Mouse (Mus musculus) lung, embryonic 16.5 days (tissue): ENCODE results near the gene Btbd11. TPM values are rescaled to one million over a fixed set of nuclear protein-coding genes. Genes with fewer than 3 reads are reported as not detected.
"Not testable (repeated sequence)": the region's sequence is repeated elsewhere in the genome, so short reads cannot be mapped to it uniquely, and the experiment has no call there.

ENCODE experiments used
- ATAC-seq: fragments of 200-750 bp; cut with Nextera tagmentation; 2 replicates; pipeline ENCODE4 v1.8.0; 2017; ENCODE audit warnings: low read depth, mild to moderate bottlenecking, moderate library complexity
- H3K27ac ChIP-seq: fragments of 300-500 bp; sonication (generic); 2 replicates; pipeline ENCODE4 v1.5.1; 2014; ENCODE audit warnings: mild to moderate bottlenecking, control low read depth, low read length
- H3K27me3 ChIP-seq: fragments of 300-500 bp; sonication (generic); 2 replicates; pipeline ENCODE4 v1.6.1; 2014; ENCODE audit warnings: low read depth, low read length, mixed read lengths; ENCODE audit not compliant: control insufficient read depth, insufficient read depth
- H3K36me3 ChIP-seq: fragments of 300-500 bp; sonication (generic); 2 replicates; pipeline ENCODE4 v1.6.1; 2014; ENCODE audit warnings: low read length; ENCODE audit not compliant: control insufficient read depth, insufficient read depth
- H3K4me1 ChIP-seq: fragments of 300-500 bp; sonication (generic); replicated peaks from 2 replicates; pipeline ENCODE4 v1.6.1; 2014; ENCODE audit warnings: low read length, mixed read lengths; ENCODE audit not compliant: control insufficient read depth, insufficient read depth
- H3K4me2 ChIP-seq: fragments of 300-500 bp; sonication (generic); 2 replicates; pipeline ENCODE4 v1.6.1; 2014; ENCODE audit warnings: low read depth, low read length, control low read depth
- H3K4me3 ChIP-seq: fragments of 300-500 bp; sonication (generic); 2 replicates; pipeline ENCODE4 v1.5.1; 2014; ENCODE audit warnings: mild to moderate bottlenecking, low read length, control low read depth
- H3K9ac ChIP-seq: fragments of 300-500 bp; sonication (generic); 2 replicates; pipeline ENCODE4 v1.6.1; 2014; ENCODE audit warnings: low read length, control low read depth
- H3K9me3 ChIP-seq: fragments of 300-500 bp; sonication (generic); 2 replicates; pipeline ENCODE4 v1.6.1; 2016; ENCODE audit warnings: low read length; ENCODE audit not compliant: control insufficient read depth
- WGBS: fragments of 180-500 bp; shearing (Covaris S2); extraction: QIAGEN DNeasy Blood & Tissue Kit; methylation state at CpG from one replicate; pipeline ENCODE4 v1.1.7; 2014; 5-methylcytosine and 5-hydroxymethylcytosine counted together
- polyA plus RNA-seq: library from polyadenylated mRNA; unstranded; fragments of >200 nt; fragmentation: Nextera tagmentation; extraction: Ambion mirVana; gene quantifications from 2 replicates; pipeline ENCODE4 v1.2.1, GENCODE M21; 2015

Btbd11 gene
- polyA plus RNA-seq, 1 experiment from 2014 or later = 1.3 TPM

GRCm38 (mm10) chr10:85678635-85679034 lies 292.0 kb downstream of the Btbd11 start:
- no peaks in the 10 kb centered on the region for H3K4me1 ChIP-seq
- H3K4me3 ChIP-seq = no peak overlapping the region
- H3K27me3 ChIP-seq = no peaks in the 10 kb centered on the region
- ATAC-seq = no peak
- 14% methylated on average over 4 of the region's 4 CpGs for WGBS
- no peaks in the 10 kb centered on the region for H3K9me3 ChIP-seq
- H3K36me3 ChIP-seq = no peaks in the 10 kb centered on the region
- no peak overlapping the region for H3K9ac ChIP-seq
- no peak overlapping the region for H3K27ac ChIP-seq
- no peak overlapping the region for H3K4me2 ChIP-seq

GRCm38 (mm10) chr10:85682446-85682845 lies 295.8 kb downstream of the Btbd11 start:
- Histone ChIP-seq H3K27me3 (no peaks in the 10 kb centered on the region), H3K4me1 (no peaks in the 10 kb centered on the region), H3K9me3 (no peaks in the 10 kb centered on the region), H3K4me3 (no peak overlapping the region), H3K9ac (no peak overlapping the region), H3K36me3 (no peaks in the 10 kb centered on the region), H3K4me2 (no peak overlapping the region), H3K27ac (no peak overlapping the region)
- no peak for ATAC-seq
- 95% methylated on average over 9 of the region's 9 CpGs for WGBS

- H3K4me1 ChIP-seq, H3K4me2 ChIP-seq, H3K27ac ChIP-seq, H3K9ac ChIP-seq, H3K36me3 ChIP-seq, H3K4me3 ChIP-seq, H3K9me3 ChIP-seq, H3K27me3 ChIP-seq: not testable (repeated sequence)
- 47% methylated on average over 2 of the region's 2 CpGs for WGBS
- peak; percentile 47 for ATAC-seq
Observed at GRCm38 (mm10) chr10:85694429-85694828, 307.8 kb downstream of the Btbd11 start.

GRCm38 (mm10) chr10:85699721-85700120 lies 313.1 kb downstream of the Btbd11 start:
- H3K9ac ChIP-seq = no peak overlapping the region
- H3K4me3 ChIP-seq = no peak overlapping the region
- H3K36me3 ChIP-seq = no peaks in the 10 kb centered on the region
- H3K9me3 ChIP-seq = no peaks in the 10 kb centered on the region
- H3K27me3 ChIP-seq = no peaks in the 10 kb centered on the region
- ATAC-seq = no peak
- H3K27ac ChIP-seq = no peak overlapping the region
- no peak overlapping the region for H3K4me2 ChIP-seq
- H3K4me1 ChIP-seq = no peaks in the 10 kb centered on the region

DNA sequence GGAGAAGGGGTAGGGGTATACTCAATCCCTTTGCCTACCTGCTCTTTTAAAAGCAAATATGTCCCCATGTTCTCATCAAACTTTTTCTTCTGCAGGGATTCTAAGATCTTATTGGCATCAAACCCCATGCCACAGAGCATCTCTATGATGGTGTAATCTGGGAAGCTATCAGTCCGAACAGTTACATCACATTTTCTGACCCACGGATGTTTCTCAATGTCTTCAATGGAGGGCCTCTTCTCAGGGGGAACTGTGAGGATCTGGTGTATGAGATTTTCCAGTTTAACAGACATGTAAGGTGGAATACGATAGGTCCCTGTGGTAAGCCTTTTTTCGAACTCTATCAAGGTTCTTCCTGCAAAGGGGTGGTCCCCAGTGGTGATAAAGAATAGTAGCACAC lies 323.2 kb downstream of the Btbd11 start:
- not testable (repeated sequence) for H3K36me3 ChIP-seq, H3K4me2 ChIP-seq, H3K9me3 ChIP-seq, H3K4me1 ChIP-seq, H3K4me3 ChIP-seq, H3K9ac ChIP-seq, ATAC-seq, H3K27ac ChIP-seq, H3K27me3 ChIP-seq
- WGBS = 85% methylated on average over 4 of the region's 4 CpGs

Other genes starting within 250 kb of the Btbd11 start
- gene Cry1, start 201.8 kb upstream of the Btbd11 start, polyA plus RNA-seq = 26.5 and 28.2 TPM in 2 replicates